Mouse (Mus musculus) embryonic facial prominence, embryonic 15.5 days (tissue): Measurements from ENCODE around the gene Smoc2. TPM values are rescaled to one million over a fixed set of nuclear protein-coding genes. Genes with fewer than 3 reads are reported as not detected.

Source experiments
- ATAC-seq: fragments of 200-750 bp; cut with Nextera tagmentation; 2 replicates; pipeline ENCODE4 v1.8.0; 2017; ENCODE audit warnings: low read depth, moderate TSS enrichment; ENCODE audit not compliant: insufficient number of reproducible peaks, low FRiP score, low TSS enrichment
- H3K27ac ChIP-seq: fragments of 300-500 bp; sonication (generic); replicated peaks from 2 replicates; pipeline ENCODE4 v1.5.1; 2015; ENCODE audit warnings: mild to moderate bottlenecking, inconsistent platforms
- H3K27me3 ChIP-seq: fragments of 300-500 bp; sonication (generic); 2 replicates; pipeline ENCODE4 v1.6.1; 2015; ENCODE audit warnings: inconsistent platforms
- H3K36me3 ChIP-seq: fragments of 300-500 bp; sonication (generic); 2 replicates; pipeline ENCODE4 v1.6.1; 2015; ENCODE audit warnings: mild to moderate bottlenecking, inconsistent platforms
- H3K4me1 ChIP-seq: fragments of 300-500 bp; sonication (generic); 2 replicates; pipeline ENCODE4 v1.6.1; 2015; ENCODE audit warnings: inconsistent platforms
- H3K4me2 ChIP-seq: fragments of 300-500 bp; sonication (generic); replicated peaks from 2 replicates; pipeline ENCODE4 v1.6.1; 2015; ENCODE audit warnings: mild to moderate bottlenecking, inconsistent platforms
- H3K4me3 ChIP-seq: fragments of 300-500 bp; sonication (generic); replicated peaks from 2 replicates; pipeline ENCODE4 v1.5.1; 2015; ENCODE audit warnings: mild to moderate bottlenecking, inconsistent platforms
- H3K9ac ChIP-seq: fragments of 300-500 bp; sonication (generic); 2 replicates; pipeline ENCODE4 v1.6.1; 2015; ENCODE audit warnings: inconsistent platforms
- H3K9me3 ChIP-seq: fragments of 300-500 bp; sonication (generic); replicated peaks from 2 replicates; pipeline ENCODE4 v1.6.1; 2016; ENCODE audit warnings: inconsistent platforms
- WGBS: fragments of 180-500 bp; shearing (Covaris S2); methylation state at CpG from one replicate; pipeline ENCODE4 v1.1.7; 2015; 5-methylcytosine and 5-hydroxymethylcytosine counted together
- polyA plus RNA-seq: library from polyadenylated mRNA; unstranded; fragments of >200 nt; fragmentation: Nextera tagmentation; extraction: Ambion mirVana; gene quantifications from 2 replicates; pipeline ENCODE4 v1.2.1, GENCODE M21; 2015

Gene Smoc2
- polyA plus RNA-seq, 1 experiment from 2014 or later = 177 TPM

DNA sequence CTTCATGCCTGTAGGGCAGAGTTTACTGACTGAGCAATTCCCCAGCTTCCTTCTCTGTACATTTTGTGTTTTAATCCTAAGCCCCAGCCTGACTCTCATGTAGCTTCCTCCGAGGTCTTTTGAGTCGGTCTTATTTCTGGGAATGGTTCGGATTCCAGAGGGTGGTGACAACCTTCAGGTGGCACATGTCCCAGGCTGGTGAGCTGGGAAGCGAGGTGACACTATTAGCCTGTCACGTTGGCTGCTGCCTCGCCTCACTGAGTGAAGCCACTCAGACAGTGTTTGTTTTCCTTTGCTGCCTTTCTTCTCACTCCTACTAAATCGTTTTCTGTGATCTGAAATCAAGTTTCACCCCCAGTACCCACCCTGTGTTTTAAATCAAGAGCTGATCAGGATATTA is 102.2 kb downstream of the Smoc2 start:
- no peak overlapping the region for H3K27ac ChIP-seq
- no peak overlapping the region for H3K4me2 ChIP-seq
- H3K9me3 ChIP-seq = no peaks in the 10 kb centered on the region
- no peaks in the 10 kb centered on the region for H3K27me3 ChIP-seq
- H3K36me3 ChIP-seq = no peaks in the 10 kb centered on the region
- H3K4me3 ChIP-seq = no peak overlapping the region
- peaks cover 29% of the 10 kb centered on the region for H3K4me1 ChIP-seq
- WGBS = 42% methylated on average over 7 of the region's 7 CpGs
- no peak overlapping the region for H3K9ac ChIP-seq
- no peak for ATAC-seq

DNA sequence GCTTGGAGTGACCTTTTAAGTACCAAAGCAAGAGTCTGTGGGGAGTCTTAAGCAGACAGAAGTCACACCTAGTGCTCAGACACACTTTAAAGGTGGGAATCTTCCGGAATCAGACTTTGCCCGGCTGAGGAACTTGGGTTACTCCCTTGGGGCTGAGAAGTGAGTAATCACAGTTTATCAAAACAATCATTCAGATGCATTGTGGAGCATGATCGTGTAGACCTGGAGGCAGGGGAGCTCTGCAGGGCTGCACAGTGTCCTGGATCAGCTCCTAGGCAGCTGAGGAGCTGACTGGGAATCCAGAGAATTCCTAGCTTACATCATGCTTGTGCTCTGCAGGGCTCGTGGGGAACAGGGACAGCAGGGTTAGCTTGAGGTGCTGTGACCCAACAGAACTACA is 104.7 kb downstream of the Smoc2 start:
- ATAC-seq = no peak
- 78% methylated on average over 4 of the region's 4 CpGs for WGBS
- Histone ChIP-seq H3K27ac (no peak overlapping the region), H3K9ac (no peak overlapping the region), H3K4me1 (peaks cover 14% of the 10 kb centered on the region), H3K9me3 (no peaks in the 10 kb centered on the region), H3K36me3 (no peaks in the 10 kb centered on the region), H3K4me3 (no peak overlapping the region), H3K27me3 (no peaks in the 10 kb centered on the region), H3K4me2 (no peak overlapping the region)

DNA sequence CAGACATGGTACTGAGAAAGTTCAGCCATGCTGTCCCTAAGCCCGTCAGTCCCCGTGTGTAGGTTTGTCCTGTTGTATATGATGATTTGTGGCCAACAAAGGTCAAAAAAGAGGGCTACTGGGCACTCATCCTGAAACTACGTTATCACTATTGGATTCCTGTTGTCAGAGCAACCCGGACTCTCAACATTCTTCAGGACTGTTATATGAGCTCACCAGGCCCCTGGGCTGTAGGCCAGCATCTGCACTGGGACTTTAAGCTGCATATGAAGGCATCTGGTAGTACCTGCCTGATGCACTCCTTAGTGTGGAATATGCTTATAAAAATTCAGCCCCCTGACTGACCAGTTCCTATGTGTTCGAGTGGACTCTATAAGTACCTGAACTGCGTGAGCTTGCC is 105.7 kb downstream of the Smoc2 start:
- 79% methylated on average over 6 of the region's 6 CpGs for WGBS
- Histone ChIP-seq H3K4me2 (no peak overlapping the region), H3K27me3 (no peaks in the 10 kb centered on the region), H3K36me3 (no peaks in the 10 kb centered on the region), H3K27ac (no peak overlapping the region), H3K4me1 (peaks cover 7% of the 10 kb centered on the region; the same call in 1 of the 2 replicates), H3K4me3 (no peak overlapping the region), H3K9me3 (no peaks in the 10 kb centered on the region), H3K9ac (no peak overlapping the region)
- no peak for ATAC-seq

DNA sequence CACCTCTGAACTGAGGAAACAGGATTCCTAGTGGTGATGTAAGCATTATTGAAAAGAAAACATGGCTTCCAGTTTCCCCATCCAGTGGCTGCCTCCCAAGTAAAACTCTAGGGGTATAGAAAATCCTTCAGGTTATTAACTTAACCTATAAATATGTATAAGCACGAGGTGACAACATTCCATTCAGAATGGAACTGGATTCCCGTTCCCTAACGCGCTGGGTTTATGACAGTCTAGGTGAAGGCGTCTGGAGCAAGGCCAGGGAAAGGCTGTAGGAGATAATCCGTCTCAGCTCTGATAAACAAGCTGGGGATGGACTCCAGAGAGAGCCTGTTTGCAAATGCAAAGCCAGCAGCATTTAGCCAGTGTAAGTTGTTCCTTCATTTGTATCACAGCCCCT is 108.0 kb downstream of the Smoc2 start:
- Histone ChIP-seq H3K36me3 (no peaks in the 10 kb centered on the region), H3K4me3 (no peak overlapping the region), H3K9me3 (no peaks in the 10 kb centered on the region), H3K27ac (no peak overlapping the region), H3K27me3 (no peaks in the 10 kb centered on the region), H3K4me2 (no peak overlapping the region), H3K9ac (no peak overlapping the region), H3K4me1 (no peaks in the 10 kb centered on the region)
- 58% methylated on average over 6 of the region's 6 CpGs for WGBS
- no peak for ATAC-seq

DNA sequence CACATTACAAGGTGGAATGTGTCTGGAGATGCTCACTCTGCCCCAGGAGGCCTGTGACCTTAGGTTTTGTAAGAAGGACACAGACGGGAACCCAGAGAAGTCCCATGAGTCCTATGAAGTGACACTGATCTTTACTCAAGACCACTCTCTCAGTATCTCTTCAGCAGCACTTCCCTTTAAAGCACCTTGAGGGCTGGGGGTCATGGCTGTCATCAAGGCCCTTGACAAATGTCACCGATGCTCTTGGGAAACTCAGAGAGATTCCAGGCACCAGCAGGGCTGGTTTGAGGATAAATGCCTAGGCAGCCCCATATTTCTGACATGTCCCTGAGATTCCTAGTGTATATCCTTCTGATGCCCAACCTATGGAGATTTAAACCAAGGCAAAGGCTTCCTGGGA is 113.1 kb downstream of the Smoc2 start:
- 80% methylated on average over 2 of the region's 2 CpGs for WGBS
- no peak overlapping the region for H3K4me3 ChIP-seq
- H3K27ac ChIP-seq = no peak overlapping the region
- ATAC-seq = no peak
- H3K27me3 ChIP-seq = no peaks in the 10 kb centered on the region
- no peaks in the 10 kb centered on the region for H3K36me3 ChIP-seq
- H3K4me1 ChIP-seq = 0 out of 2 replicates have a peak, but pooled peaks cover 12% of the 10 kb centered on the region
- H3K9me3 ChIP-seq = no peaks in the 10 kb centered on the region
- H3K4me2 ChIP-seq = no peak overlapping the region
- H3K9ac ChIP-seq = no peak overlapping the region

DNA sequence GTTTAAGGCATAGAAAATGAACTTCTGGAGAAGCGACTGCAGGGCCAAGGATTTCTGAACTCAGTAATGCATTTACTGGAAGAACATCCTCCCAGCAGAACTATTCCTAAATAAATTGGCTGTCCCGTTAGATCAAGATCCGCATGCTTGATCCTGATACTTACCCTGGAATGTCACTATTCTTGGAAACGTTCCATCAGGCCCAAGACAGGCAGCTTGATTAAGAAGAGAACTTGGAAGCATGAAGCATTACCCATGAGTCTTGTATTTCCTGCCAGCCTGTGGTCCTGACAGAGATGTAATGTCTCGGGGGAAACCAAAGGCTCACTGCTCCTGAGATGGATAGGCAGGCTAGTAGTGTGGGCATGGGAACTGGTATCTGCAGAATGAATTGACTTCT is 115.6 kb downstream of the Smoc2 start:
- H3K4me2 ChIP-seq = no peak overlapping the region
- 62% methylated on average over 5 of the region's 5 CpGs for WGBS
- H3K9me3 ChIP-seq = no peaks in the 10 kb centered on the region
- H3K36me3 ChIP-seq = no peaks in the 10 kb centered on the region
- H3K4me1 ChIP-seq = peaks cover 17% of the 10 kb centered on the region; the same call in 1 of the 2 replicates
- no peak overlapping the region for H3K27ac ChIP-seq
- ATAC-seq = no peak
- no peak overlapping the region for H3K9ac ChIP-seq
- no peak overlapping the region for H3K4me3 ChIP-seq
- H3K27me3 ChIP-seq = no peaks in the 10 kb centered on the region

DNA sequence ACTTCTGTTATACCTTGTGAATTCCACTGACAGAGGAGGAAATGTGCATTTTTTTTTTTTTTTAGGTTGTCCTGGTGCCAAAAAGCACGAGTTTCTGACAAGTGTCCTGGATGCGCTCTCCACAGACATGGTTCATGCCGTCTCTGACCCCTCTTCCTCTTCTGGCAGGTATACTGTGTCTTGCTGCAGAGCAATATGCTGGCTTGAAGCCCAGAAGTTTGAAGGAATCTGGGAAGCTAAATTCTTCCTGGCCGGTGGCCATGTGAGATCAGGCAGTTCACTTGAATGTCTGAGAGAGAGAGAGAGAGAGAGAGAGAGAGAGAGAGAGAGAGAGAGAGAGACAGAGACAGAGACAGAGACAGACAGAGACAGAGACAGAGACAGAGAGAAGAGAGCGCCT is 118.2 kb downstream of the Smoc2 start:
- WGBS = 34% methylated on average over 5 of the region's 5 CpGs
- H3K36me3 ChIP-seq = no peaks in the 10 kb centered on the region
- H3K4me2 ChIP-seq = no peak overlapping the region
- H3K4me3 ChIP-seq = no peak overlapping the region
- peaks cover 29% of the 10 kb centered on the region for H3K4me1 ChIP-seq
- no peaks in the 10 kb centered on the region for H3K27me3 ChIP-seq
- no peak overlapping the region for H3K27ac ChIP-seq
- H3K9me3 ChIP-seq = no peaks in the 10 kb centered on the region
- H3K9ac ChIP-seq = no peak overlapping the region
- ATAC-seq = peak; percentile 45; the same call in 1 of the 2 replicates

DNA sequence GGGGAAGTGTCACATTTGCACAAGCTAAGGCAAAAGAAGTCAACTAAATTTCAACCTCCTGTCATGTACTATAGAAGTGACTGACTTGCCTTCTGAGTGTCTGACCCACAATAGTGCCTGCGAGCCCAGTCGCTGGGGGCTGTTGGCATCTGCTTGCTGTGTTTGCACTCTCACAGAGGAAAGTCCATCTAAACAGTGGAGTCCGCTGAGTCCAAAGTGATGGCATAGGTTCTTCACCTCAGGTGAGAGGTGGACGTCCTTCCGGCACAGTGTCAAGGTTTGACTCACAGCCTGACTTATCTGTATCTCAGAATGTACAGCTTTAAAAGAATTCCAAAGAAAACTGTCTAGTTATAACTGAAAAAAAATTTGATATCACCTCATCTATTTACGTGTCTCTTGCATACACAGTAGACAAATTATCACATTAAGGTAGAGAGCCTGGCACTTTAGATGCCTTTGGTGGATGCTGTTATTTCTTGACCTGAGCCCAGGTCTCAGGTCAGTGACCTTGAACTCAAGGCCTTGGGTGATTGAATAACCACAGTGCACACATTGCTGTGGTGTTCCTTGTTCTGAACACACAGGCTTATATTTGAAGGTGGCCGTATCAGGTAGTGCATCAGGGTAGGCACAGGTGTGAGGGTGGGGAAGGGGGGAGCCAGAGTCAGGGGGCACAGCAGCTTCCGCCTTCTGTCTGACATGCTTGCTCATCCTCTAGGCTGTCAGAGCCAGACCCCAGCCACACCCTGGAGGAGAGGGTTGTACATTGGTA is 119.5 kb downstream of the Smoc2 start:
- WGBS = 93% methylated on average over 8 of the region's 8 CpGs

DNA sequence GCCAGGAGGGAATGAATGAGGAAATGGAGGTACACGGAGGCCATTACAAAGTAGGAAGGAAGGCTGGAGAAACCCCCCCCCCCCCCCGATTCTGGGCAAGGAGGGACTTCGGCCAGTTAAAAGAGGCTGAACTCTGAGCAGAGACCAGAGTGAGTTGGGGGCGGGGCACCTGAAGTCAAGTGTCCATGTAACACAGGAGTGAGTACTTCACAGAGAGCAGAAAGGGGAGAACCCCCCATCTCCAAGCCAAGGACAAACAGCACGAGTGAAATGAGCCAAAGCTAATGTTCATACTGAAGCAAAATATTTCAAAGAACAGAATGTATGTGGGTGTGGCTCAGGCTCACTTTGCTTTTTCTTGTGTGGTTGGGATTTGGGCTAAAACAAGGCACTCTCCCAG is 121.7 kb downstream of the Smoc2 start:
- WGBS = 58% methylated on average over 5 of the region's 5 CpGs
- Histone ChIP-seq H3K4me1 (peaks cover 31% of the 10 kb centered on the region), H3K4me2 (no peak overlapping the region), H3K4me3 (no peak overlapping the region), H3K36me3 (no peaks in the 10 kb centered on the region), H3K9me3 (no peaks in the 10 kb centered on the region), H3K27me3 (no peaks in the 10 kb centered on the region), H3K9ac (no peak overlapping the region), H3K27ac (no peak overlapping the region)
- no peak for ATAC-seq

More for the DNA sequence above, 119.5 kb downstream of the Smoc2 start:
- Histone ChIP-seq H3K4me1 (peaks cover 30% of the 10 kb centered on the region), H3K4me2 (no peak overlapping the region), H3K27ac (no peak overlapping the region), H3K27me3 (no peaks in the 10 kb centered on the region), H3K9ac (no peak overlapping the region), H3K9me3 (no peaks in the 10 kb centered on the region), H3K4me3 (no peak overlapping the region), H3K36me3 (no peaks in the 10 kb centered on the region)
- no peak for ATAC-seq

DNA sequence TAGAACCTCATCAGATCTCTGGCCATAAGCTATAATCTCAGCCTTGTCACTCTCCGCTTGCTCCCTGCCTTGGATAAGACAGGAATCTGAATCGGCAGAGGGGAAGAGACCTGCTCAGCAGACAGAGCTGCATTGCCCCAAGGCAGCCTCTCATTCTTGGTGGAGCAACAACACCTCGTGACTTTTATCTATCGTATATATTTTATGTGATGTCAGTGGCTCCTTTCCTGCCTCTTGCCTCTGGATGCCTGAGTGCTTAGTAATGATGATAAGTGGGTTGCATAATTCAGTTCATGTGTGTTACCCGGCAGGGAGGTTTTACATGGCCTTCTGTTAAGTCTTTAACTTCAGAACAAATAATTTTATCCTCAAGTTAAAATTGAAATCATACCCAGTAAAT is 128.6 kb downstream of the Smoc2 start:
- Histone ChIP-seq H3K4me3 (no peak overlapping the region), H3K4me1 (peaks cover 9% of the 10 kb centered on the region; the same call in 1 of the 2 replicates), H3K27me3 (no peaks in the 10 kb centered on the region), H3K27ac (no peak overlapping the region), H3K4me2 (no peak overlapping the region), H3K9ac (no peak overlapping the region), H3K9me3 (no peaks in the 10 kb centered on the region), H3K36me3 (no peaks in the 10 kb centered on the region)
- no peak for ATAC-seq
- WGBS = 22% methylated on average over 5 of the region's 5 CpGs

DNA sequence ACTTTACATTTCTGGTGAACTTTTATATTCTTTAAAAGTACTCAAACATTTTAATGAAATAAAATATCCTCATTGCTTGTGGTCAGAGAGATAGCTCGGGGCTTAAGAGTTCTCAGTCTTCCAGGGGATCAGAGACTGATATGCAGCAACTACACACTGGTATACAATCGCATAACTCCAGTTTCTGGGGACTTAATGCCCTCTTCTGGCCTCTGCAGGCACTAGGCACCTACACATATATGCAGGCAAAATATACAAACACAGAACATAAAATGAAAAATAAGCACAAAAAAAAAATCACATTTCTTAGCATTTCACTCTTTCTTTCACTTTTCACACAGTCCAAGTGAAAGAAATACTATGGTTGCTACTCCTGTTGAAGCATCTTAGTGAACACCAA is 133.2 kb downstream of the Smoc2 start:
- Histone ChIP-seq H3K27me3 (no peaks in the 10 kb centered on the region), H3K36me3 (no peaks in the 10 kb centered on the region), H3K4me2 (no peak overlapping the region), H3K27ac (no peak overlapping the region), H3K9ac (no peak overlapping the region), H3K4me3 (no peak overlapping the region), H3K9me3 (no peaks in the 10 kb centered on the region), H3K4me1 (peaks cover 4% of the 10 kb centered on the region; the same call in 1 of the 2 replicates)
- 74% methylated on average over 2 of the region's 2 CpGs for WGBS
- ATAC-seq = no peak

DNA sequence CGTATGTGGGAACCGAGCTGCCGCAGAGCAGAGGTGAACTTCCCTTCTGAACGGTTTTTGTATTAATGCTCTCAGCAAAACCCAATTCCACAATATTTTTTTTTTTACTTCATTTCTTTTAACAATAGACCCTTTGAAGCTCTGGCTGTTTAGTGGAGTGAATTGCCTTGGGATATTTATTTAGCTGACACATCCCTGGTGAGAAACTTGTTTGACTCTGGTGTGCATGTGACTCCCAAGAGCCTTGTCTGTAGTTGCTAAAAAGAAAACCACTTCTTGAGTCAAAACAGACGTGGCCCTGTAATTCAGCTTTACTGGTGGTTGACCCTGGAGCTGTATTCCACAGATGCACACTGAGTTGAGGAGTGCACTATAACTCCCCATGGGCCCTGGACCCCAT is 135.2 kb downstream of the Smoc2 start:
- 47% methylated on average over 5 of the region's 5 CpGs for WGBS
- no peak overlapping the region for H3K4me2 ChIP-seq
- H3K9ac ChIP-seq = no peak overlapping the region
- no peak overlapping the region for H3K4me3 ChIP-seq
- H3K9me3 ChIP-seq = no peaks in the 10 kb centered on the region
- ATAC-seq = no peak
- H3K27ac ChIP-seq = no peak overlapping the region
- H3K36me3 ChIP-seq = no peaks in the 10 kb centered on the region
- no peaks in the 10 kb centered on the region for H3K4me1 ChIP-seq
- no peaks in the 10 kb centered on the region for H3K27me3 ChIP-seq
